Mouse (Mus musculus) kidney, postnatal 14 days (tissue): ENCODE data around the gene Rpl18.

Source experiments
- DNase-seq: peaks from one replicate; pipeline ENCODE4 v3.0.0; 2022; ENCODE audit warnings: mixed read lengths

Gene Rpl18

DNA sequence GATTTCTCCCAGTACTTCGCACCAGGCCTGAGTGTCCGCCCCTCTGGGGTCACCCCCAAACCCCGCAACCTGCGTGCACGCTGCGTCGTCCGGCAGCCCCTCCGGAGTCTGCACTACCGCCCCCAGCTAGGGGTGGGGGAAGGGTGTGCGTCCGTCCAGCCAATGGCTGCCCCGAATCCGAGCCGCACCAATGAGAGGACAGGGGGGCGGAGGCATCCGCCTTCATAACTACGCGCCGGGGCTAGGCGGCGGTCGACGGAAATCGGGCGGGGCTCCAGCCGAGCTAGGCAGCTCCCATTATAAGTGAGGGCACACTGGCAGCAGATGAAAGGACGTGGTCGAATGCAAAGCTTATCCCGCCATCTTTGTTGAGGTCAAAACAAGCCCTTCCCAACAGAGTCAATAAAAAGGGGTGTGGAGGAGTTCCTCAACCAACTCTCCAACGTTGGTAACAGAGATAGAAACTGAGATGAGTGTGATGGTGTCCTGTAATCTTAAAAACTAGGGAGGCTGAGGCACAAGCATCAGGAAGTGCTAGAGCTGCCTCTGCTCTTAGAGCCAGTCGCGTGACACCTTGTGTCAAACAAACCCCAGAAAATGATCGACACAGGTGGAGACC is at the start of gene Rpl18:
Gene Rpl18, plus strand, starts transcription at position 368 of the 619 bp plus-strand sequence.
- DNase-seq = peak; percentile 99

DNA sequence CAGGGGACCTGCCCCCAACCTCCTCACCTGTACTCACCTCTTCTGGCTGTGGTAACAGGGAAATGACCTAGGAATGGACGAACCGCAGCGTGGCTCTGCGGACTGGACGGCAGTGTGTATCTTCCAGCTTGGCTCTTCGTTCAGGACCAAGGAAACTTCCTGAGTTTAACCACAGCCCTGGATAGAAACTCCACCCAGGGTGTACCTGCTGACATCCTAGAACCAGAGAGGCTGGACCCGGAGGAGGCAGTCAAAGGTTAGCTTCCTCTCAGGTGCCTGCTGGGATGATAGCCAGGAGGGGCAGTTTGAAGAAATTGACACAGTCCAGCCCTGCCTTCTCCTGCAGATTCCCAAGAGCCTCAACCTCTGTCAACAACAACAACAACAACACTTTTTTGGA is 49.1 kb upstream of the Rpl18 start, which contains the start of gene Fut2:
Gene Fut2, minus strand, starts transcription at position 234 of the 400 bp plus-strand sequence.
- DNase-seq = no peak

DNA sequence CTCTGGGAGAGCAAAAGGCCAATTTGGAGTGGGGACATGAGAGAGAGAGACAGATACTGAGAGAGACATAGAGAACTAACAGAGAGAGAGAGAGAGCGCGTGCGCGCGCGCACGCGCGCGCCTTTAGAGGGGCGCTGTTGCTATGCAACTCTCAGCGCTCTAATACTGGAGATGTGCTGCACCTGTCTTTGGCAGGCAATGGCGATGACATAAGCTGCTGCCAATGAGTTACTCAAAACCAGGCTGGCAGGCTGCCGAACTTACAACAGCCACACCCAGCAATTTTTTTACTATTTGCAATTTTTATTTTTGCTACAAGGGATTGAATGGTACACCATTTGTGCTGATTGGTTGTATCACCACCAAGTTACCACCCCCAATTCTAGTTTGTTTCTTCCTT is 47.5 kb upstream of the Rpl18 start:
- DNase-seq = no peak

DNA sequence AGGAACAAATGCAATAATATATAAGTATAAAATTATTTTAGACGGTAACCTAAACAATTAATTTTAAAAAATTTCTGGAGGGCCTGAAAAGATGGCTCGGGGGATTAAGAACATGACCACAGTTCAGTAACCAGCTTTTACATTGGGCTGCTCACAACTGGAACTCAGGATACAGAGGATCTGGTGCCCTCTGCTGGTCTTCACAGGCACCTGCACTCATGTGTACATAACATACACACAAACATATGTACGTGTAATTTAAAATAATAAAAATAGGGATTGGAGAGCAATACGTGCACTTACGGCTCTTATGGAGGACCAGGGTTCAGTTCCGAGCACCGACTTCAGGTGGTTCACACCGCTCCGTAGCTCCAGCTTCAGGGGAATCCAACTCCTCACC is 46.3 kb upstream of the Rpl18 start:
- no peak for DNase-seq

DNA sequence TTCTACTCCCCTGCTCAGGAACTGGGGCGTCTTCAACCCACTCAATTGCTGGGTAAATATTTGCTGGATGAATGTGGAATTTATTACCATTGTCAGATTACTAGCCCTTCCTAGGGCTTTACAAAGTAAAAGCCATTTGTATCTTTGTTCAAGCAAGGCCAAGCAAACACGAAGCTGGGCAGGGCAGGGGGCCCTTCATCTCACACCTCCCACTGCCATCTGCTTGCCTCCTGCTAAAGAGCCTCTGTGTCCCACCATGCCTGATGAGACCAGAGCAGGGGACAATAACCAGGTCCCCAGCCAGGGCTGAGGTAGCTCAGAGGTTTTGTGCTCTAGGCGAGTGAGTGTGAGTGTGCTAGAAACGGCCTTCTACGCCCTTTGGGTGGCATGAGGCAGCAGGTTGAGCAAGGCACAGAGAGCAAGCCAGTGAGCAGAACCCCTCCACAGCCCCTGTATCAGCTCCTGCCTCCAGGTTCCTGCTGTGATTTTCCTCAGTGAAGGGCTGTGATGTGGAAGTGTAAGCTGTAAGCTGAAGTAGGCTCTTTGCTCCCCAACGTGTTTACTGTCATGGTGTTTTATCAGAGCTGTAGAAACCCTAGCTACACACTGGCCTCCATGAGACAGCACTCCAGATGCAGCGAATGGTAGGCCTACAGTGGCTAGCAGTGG is 37.5 kb upstream of the Rpl18 start:
- DNase-seq = no peak

DNA sequence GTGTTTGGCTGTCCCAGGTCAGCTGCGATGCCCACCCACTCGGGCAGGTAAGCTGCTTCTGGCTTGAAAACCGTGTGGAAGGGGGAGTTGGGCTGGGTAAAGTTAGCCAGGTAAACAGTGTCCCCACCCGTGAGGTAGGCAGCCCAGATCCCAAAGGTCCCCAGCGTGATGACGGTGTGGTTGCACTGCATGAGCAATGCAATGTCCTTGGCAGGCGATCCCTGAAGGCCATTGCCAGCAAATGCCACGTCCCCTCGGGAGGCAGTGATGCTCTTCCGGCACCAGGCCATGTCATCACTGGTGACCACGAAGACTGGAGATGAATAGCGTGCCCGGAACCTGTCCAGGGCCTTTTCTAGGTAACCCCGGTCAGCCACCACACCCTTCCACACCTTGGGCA is 36.7 kb upstream of the Rpl18 start:
- DNase-seq = no peak

DNA sequence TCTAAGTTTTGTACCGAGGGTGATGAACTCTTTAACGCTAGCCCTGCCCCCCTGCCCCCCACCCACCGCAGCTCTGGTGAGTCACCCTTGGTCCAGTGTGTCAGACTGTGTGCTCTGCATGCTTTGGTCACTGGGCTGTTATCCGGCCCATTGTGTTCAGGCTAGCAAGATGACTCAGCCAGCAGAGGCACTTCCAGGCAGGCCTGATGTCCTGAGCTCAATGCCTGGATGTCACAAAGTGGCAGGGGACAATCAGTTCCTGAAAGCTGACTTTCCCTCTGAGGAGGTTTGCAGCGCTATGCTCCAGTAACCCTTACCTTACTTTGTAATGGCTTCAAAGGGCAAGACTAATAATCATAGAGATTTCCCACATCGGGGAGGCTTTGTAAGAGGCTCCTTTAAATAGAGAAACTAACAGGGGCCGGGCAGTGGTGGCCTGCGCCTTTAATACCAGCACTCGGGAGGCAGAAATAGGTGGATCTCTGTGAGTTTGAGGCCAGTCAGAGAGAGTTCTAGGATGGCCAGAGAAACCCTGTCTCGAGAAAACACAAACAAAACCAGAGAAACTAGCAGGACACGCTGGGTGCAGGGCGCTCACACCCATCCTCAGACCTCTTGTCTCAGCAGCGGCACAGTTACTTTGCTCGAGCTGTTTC is 35.2 kb upstream of the Rpl18 start:
- DNase-seq = peak; percentile 62

DNA sequence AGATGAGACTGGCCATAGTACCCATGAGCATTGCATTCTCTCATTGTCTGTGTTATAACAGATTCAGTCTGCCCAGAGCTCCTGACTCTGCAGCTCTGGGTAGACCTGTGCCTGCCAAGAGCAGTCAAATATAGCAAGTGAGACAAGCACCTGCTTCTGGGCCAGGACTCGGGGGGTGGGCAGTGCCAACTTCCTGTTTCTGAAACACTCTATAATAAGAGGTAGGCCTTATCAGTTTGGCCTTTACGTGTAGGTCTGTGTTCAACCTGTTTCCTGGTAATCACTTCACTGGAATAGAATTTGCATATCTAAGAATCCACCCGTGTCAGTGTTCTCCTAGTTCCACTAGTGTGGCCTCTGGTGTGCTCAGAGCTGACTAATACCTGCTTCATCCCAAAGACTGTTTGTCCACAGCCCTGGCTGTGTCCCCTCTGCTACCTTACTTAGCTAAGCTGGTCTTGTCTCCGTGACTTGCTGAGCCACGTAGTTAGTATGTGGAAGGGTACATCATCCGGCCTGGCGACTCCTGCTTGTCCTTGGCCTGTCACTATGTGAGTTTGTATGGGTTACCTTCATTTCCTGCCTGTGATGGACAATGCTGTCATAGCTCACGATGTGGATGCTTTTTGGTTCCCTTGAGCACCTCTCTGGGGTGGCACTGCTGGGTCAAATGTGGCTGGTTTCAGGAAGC is 34.1 kb upstream of the Rpl18 start:
- no peak for DNase-seq

DNA sequence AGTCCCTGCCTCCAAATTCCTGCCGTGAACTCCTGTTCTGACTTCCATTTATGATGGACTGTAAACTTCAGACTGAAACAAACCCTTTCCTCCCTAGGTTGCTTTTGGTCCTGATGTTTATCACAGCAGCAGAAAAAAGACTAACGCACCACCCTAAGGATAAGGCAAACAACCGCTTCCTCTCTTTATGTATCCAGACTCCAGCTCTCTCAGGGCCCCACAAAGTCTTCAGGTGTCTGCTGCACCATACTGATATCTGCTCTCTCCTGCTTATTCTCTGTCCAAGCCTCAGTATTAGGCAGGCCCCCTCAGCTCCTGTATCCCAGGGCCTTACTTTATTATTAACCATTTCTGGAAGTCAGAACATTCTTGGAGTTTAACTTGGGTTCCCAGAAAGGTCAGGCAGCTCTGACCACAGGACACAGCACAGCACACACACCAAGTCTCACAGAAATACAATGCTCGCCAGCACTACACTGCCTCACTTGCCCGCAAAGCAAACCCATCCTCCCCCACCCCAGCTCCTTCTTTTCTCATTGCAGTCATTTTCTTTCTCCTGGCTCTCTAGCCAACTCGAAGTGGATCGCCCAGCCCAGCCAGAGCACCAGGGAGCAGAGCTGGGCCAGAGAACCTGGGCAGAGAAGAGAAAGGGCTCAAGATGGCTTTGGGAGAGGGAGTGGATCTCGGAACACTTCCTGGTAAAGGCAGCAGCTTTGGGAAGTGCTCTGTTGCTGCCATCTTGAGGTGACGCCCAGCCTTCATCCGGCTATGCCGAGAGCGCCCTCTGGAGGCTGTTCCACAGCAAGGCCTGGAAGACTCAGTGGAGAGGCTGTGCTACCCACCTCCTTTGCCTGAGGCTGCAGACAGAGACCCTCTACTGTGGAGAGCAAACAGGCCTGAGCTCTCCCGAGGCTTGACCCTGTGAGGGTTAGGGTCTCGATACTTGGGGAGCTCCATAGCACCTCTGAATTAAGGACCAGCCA is 32.8 kb upstream of the Rpl18 start:
- peak; percentile 91 for DNase-seq

DNA sequence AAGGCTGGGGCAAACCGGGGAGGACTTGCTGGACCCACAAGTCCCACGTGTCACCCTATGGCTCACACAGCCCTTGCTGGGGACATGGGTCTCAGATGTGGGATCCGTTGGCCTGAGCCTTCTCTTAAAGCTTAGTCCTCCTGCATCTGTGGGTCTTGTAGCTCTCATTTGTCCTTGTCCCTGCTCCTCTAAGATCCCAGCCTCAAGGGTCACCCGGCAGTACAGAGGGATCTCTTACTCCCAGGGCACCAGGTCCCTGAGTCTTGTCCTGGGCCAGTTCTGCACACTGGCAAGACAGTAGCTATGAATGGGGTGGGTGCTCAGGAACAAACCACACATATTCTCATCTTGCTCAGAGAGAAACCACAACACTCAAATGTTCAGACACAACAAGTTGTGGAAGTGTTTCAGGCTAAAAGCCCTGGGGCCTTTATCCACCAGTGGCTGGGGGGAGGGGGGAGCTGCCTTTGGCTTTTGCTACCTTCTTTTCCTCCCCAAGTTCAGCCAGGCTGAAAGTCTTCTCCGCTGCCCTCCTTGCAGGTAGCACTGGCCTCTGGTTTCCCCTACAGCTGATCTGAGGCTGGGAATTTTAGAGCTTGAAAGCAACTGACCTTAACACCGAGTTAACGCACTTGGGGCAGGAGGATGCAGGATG is 31.7 kb upstream of the Rpl18 start, which contains the start of gene Ntn5:
Gene Ntn5, plus strand, starts transcription at position 627 of the 655 bp plus-strand sequence.
- no peak for DNase-seq

DNA sequence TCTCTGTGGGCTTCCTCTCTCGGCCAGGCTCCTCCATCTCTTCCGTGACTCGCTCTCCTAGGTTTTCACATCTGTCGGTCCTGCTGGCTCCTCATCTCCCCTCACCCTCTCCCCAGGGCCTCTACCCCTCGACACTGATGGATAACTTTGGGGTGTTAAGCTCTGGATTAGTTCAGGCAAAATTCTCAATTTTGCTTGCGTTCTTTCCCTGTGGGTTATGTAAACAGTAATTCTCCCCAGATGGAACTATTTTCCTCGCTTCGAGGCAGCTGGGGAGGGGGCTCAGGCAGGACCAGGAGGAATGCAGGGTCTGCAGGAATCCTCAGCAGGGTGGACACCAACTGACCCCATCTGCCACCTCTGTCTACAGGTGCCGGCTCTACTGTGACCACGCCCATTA is 29.4 kb upstream of the Rpl18 start:
- DNase-seq = no peak

DNA sequence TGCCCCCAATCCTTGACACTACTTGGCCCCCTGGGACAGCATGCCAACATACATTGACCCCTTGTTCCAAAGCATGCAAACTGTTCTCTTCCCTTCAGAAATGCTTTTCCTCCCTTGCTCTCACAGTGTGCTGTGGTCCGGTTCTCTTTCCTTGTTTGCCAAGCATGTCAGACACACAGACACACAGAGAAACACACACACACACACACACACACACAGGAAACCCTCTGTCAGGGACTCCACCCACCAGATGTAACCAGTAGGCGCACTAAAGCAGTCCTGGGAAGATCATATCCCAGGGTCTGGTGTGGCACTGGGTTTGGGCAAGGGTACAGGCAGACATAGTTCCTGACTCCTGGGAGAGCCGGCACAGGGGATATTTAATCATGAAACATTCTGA is 28.4 kb upstream of the Rpl18 start:
- DNase-seq = no peak

DNA sequence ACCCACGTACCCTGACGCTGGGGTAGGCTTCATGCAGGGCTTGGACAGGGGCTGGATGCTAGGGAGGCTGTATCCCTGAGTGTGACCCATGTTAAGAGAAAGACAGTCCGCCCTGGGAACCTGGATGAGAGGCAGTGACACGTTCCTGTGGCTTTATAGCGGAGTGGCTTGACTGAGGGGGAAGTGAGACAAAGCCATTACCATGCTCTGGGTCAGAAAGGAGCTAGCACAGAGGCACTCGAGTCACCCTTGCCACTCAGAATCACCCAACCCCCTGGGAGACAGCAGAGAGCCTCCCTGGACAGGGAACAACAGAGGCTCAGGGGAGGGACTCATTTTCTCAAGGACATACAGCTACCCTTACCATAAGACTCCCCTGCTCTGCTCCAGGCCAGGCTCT is 26.2 kb upstream of the Rpl18 start:
- no peak for DNase-seq

DNA sequence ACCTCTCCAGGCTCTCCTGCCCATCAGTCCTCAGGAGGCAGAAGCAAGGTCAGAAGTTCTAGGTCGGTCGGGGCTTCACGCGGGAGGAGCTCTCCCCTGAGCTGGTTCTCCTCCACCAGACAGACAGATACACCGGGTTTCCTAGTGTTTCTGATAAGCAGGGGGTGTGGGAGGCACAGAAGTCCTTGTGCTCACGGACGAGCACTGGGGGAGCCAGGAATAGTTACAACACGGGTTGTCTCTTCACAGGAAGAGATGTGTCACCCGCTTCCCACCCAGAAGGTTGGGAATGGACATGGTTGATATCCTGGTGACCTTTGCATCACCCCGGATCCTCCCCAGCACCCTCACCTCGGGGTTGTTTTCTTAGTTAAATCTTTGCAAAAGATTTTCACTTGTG is 25.5 kb upstream of the Rpl18 start:
- no peak for DNase-seq

DNA sequence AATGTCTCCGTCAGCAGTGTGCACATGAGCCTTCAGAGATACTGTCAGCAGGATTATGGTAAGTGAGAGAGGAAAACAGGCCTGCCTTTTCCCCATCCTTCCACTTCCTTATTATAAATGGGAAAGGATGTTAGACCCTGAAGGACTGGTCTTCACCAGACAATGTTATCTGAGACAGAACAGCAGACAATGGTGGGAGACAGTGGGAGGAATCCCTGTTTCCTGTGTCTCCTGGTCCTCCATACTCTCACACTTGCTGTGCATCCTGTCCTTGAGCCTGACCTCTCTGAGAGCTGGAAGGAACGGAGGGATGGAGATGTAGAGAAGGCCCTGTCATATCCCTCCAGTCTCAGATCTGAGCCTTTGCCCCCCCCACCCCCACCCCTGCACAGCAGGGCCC is 22.9 kb upstream of the Rpl18 start:
- no peak for DNase-seq

DNA sequence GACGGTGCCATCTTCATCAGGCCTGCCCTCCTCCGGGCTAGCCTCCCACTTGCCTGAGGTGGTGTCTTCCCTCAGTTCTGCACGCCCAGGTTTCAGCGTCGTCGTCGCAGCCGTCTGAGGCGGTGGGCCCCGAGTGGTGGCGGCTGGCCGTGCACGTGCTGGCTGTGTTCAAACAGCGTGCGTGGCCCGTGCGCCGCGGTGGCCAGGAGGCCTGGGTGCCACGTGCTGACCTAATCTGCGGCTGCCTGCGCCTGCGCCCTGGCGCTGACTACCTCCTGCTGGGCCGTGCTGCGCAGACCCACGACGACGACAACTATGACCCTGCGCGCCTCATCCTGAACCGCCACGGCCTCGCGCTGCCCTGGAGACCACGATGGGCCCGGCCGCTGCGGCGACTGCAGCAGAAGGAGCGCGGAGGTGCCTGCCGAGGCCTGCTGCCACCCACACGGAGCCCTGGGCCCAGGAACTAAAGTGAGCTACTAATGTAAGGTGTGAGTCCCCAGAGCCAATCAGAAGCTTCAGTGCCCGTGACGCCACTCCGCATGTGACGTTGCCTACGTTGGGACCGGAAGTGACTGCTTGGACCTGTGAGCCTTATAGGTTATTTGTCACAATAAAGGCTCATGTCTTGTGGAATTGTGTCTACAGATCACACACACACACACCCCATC is 21.2 kb upstream of the Rpl18 start, which contains the start of gene Sec1:
Gene Sec1, minus strand, starts transcription at position 482 of the 671 bp plus-strand sequence.
- DNase-seq = no peak

DNA sequence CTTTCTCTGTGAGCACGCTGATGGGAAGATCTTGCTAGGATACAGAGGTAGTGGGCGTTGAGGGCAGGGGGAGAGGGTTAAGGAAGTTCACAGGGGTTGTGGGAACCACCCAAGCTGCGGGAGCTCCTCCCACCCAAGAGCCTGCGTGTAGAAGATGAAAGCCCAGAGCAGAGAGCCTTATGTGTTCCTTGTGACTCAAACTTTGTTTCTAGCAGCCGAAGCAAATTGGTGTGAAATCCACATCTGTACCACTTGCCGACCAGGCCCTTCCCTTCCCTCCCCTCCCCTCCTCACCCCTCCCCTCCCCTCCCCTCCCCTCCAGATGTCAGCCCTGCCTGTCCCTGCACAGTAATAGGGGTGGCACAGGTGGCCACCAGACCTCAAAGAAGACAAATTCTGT is 20.2 kb upstream of the Rpl18 start:
- DNase-seq = no peak

DNA sequence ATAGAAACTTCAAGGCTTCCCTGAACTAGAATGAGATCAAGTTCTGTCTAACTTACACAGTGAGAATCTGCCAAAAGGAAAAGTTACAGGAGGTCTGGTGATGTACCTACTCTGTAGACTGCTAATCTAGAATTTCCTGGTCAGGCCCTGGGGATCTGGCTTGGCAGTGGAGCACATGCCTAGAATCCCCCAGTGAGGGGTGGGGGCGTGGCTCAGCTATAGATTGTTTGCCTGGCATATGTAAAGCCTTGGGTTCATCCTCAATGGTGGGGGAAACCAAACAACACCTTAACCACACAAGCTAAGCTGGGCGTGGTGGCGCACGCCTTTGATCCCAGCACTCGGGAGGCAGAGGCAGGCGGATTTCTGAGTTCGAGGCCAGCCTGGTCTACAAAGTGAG is 17.4 kb upstream of the Rpl18 start:
- DNase-seq = no peak

DNA sequence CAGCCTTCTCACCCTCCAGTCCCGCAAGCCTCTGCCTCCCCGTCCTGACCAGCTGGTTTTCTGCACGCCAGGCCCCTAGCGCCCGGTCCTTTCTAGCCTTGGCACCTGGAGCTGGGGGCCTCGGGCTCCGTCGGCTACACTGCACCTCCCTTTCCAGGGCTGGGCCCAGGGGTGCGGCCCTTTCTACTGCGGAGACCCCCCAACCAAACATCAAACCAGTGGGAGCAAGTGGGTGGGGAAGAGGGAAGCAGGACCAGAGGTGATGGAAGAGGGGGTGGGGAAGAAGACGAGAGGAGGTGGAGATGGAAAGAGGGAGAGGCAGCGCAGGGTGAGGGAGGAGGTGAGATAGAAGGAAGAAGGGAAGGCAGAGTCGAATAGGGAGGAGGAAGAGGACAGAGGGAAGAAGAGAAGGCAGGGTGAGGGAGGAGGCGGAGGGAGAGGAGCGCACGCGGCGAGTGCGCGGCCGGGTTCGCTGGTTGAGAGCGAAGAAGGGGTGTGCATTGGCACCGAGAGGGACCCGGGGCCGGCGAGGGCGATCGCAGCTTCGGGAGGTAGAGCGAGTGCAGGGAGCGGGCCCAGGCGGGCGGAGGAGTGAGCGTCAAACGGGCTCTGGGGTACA is 15.6 kb upstream of the Rpl18 start, which contains the start of gene Car11:
Gene Car11, plus strand, starts transcription at position 321 of the 619 bp plus-strand sequence.
- no peak for DNase-seq

DNA sequence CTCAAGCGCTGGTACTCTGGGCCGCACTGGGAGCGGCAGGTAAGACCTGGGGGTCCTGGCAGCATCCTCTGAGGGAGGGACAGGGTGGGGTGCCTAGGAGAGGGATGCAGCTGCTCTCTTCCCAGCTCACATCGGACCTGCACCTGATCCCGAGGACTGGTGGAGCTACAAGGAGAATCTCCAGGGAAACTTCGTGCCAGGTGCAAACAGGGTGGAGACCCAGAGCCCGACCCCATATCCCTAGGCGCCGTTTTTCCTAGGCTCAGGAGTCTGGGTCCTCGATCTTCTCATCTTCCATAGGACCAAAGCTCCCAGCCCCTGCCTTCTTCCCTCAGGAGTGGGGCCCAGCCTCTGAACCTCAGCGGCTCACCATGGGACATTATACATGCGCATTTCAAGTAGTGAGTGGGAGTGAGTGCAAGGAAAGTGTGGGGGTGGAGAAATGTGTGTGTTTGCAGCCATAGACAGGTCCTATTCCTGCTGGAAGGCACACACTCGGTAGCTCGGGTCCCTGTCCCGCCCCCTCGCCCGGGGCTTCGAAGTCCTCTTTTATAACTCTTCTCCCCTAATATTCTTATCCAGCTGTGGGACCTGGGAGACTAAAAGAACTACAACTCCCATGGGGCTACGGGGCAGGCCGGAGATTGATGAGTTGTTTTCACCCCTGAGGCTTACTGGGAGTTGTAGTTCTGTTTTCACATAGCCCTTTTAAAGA is 14.8 kb upstream of the Rpl18 start:
- peak; percentile 89 for DNase-seq
